Mouse (Mus musculus): Measurements from ENCODE around the gene Maml2.

Maml2 gene

DNA sequence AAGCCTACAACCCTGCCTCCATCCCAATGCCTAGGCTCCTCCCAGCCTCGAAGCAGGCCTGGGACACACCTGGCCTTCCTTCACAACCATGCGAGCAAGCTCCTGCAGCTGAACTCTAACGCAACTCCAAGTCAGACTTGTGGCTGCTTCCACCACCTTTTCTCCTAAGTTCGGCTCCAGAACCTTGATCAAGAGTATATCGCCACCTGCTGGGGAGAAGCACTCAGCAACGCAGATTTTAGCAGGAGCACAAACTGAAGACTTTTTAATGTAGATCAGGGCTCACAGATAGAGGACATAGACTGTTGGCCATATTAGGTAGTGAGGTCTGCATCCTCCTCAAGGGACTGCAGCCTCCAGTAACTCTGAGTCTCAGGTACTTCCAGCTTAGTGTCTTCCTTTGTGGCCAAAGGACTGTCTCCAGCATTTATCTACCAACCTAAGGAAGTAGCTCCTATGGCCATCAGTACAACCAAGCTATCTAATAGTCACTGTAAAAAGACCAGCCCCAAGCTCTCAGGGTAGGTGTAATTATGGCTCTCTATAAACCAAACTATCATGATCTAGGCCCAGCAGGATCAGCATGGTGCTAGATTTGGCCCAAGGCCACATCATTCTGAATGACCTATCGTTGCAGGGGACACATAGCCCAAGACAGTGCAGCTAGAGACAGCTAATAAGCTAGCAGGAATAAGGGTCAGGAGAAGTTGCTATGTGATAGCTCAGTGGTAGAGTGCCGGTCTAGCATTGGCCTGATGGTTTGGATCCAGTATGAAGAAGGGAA is 418.8 kb downstream of the Maml2 start:
- DNase-seq (ENCODE audit: low read depth, low spot score), result peak; percentile 63

DNA sequence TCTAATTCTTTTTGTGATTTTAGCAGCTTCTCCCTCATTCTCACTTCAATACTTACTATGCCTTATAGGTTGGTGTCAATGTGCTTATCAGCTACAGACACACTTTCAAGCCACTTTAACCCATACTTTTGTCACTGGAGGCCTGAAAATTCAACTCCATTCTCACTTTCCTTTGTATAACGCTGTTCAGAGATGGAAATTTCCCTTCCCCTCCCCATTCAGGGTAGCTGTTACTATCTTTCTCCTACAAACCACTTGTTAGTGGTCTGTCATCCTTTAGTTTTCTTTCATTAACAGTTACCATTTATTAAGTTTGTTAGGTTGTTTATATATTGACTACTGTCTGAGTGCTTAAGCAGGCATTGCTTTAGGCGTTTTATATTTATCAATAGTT is 450.6 kb downstream of the Maml2 start, which contains the start of gene Mtmr2:
Gene Mtmr2, plus strand, starts transcription at position 7 of the 394 bp plus-strand sequence.
- no peak for DNase-seq (ENCODE audit: low read depth, low spot score)

DNA sequence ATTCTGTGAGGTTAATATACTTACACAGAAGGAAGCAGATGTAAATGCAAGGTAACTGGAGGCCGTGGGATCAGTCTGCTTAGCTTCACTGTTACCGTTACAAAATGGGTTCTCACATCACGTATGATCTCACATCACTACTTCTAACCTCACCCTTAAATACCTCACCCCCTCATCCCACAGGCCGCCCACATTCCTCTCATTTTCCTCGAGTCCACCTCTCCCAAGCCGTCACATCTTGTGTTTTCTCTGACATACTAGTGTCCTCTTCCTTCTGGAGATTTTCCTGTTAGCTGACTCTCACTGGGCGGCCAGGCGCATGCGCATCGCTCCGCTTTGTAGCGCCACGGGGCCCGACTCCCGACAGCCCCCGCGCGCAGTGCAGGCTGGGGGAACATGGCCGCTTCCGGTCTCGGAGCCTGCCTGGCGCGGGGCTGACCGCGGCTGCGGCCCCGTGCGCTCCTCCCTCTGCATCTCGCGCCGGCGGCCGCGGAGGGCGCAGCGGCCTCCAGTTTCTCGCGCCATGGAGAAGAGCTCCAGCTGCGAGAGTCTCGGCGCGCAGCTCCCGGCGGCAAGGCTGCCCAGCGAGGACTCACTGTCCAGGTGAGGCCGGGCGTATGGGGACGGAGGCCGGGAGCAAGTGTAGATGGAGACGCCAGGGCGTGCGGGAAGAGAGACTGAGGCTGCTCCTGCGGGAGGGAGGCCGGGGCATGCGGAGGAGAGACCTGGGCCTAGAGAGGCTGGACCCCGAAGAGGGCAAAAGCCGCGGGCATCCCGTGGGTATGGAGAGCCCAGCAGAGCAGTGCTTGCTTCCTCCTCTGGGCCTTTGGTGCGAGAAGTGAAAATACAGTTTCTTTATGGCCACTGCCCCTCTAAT is 451.3 kb downstream of the Maml2 start:
- peak; percentile 85 for DNase-seq (ENCODE audit: low read depth, low spot score)

DNA sequence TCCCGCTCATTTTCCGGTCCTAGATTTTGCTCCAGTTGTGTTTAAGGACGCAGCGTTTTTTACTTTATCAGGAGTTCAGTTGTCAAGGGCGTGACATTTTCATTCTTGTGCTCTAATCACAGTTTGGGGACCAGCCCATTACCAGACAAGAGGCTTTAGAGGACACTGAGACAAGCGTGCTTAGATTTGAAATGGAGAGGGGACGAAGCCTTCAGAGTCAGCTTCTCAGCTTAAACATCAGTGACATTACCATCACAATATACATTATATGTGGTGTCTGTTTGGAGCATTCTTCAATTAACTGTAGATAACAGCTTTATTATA is 451.9 kb downstream of the Maml2 start:
- DNase-seq (ENCODE audit: low read depth, low spot score), result no peak

DNA sequence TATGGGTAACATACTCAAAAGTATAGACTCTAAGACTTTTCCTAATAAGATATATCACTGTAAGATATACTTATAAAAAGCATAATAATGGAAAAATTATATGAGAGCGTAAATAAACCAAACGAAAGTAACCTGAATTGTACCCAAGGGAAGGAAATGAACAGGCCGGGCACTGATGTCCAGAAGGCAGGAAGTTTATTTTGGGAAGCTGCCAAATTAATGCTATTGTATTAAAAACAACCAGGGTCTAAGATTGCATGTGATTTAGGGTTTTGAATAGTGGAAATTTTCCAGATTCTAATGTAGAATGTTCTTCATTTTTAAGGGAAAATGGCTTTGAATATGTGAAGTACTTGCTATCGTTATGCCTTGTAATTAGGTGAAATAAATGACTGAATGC is 454.8 kb downstream of the Maml2 start:
- no peak for DNase-seq (ENCODE audit: low read depth, low spot score)

Data from brain, embryonic 18.5 days (tissue).